In the genomic region with DNA sequence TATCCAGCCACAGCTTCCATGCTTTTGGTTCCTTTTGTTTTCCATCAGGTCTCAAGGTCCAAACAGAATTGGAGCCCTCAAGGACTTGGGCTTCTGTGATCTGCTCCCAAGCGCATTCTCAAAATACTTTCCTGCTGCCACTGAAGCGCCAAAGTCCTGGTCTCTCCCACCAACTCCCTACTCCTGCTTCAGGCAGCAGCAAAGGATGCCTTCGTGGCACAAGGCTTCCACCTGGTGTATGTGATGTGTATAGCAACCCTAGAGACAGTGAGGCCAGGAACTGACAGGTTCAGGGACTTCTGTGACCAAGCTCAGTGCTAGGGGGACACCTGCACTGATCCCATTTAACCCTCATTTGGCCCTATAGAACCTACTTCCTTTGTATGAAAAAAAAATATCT, we compare ENCODE assay signal across 9 mouse cellular contexts. TPM values are rescaled to one million over a fixed set of nuclear protein-coding genes. Genes with fewer than 3 reads are reported as not detected.
A peak's percentile ranks its signal among the peaks of the same experiment; 100 is the strongest.
DNase-seq lines count a peak whose midpoint lies in the region; ATAC-seq lines count a peak whose summit lies in the region.
"Had no signal": no experiment of that assay in that cellular context is flagged by ENCODE, and none has a peak within 500 bp of the region (broad histone marks: within the 10 kb centered on the region; RNA-seq: fewer than 3 reads in every experiment).

No protein-coding gene starts in this region.

- ATAC-seq in forebrain, embryonic 13.5 days: peak; percentile 68
- 0 out of 2 replicates have a peak, but pooled peaks have one; percentile 20 for ATAC-seq in neural tube, embryonic 13.5 days (ENCODE audit: low read depth)

- no peak overlapping the region for H3K4me2 ChIP-seq in forebrain, embryonic 13.5 days
- no peak overlapping the region for H3K4me2 ChIP-seq in neural tube, embryonic 13.5 days

- no peak overlapping the region for H3K9ac ChIP-seq in forebrain, embryonic 13.5 days
- H3K9ac ChIP-seq in neural tube, embryonic 13.5 days: no peak overlapping the region

- H3K36me3 ChIP-seq in forebrain, embryonic 13.5 days (ENCODE audit: poor library complexity, severe bottlenecking): no peaks in the 10 kb centered on the region
- H3K36me3 ChIP-seq in neural tube, embryonic 13.5 days: no peaks in the 10 kb centered on the region
- H3K36me3 ChIP-seq: G1E had no signal

- peak; percentile 49 for DNase-seq in gastrocnemius, postnatal 10 days
- no peak for DNase-seq in gastrocnemius, postnatal 36 days
- peak; percentile 11 for DNase-seq in urinary bladder, postnatal 25 days (ENCODE audit: low spot score)
- no peak for DNase-seq in urinary bladder, postnatal 36 days (ENCODE audit: low spot score in 2 of 2)
- DNase-seq in layer of hippocampus, postnatal 36 days: peak; percentile 49 to 53
- DNase-seq in MN1 (ENCODE audit: low spot score): no peak

- no peak overlapping the region for H3K4me3 ChIP-seq in forebrain, embryonic 13.5 days
- H3K4me3 ChIP-seq in neural tube, embryonic 13.5 days: no peak overlapping the region

- peaks cover 8% of the 10 kb centered on the region for H3K4me1 ChIP-seq in forebrain, embryonic 13.5 days
- H3K4me1 ChIP-seq in neural tube, embryonic 13.5 days (replicated peaks): peaks cover 9% of the 10 kb centered on the region

- no peaks in the 10 kb centered on the region for H3K9me3 ChIP-seq in forebrain, embryonic 13.5 days (replicated peaks)
- no peaks in the 10 kb centered on the region for H3K9me3 ChIP-seq in neural tube, embryonic 13.5 days

- WGBS in forebrain, embryonic 13.5 days: 11% methylated on average over 3 of the region's 3 CpGs
- 20% methylated on average over 3 of the region's 3 CpGs for WGBS in neural tube, embryonic 13.5 days

- H3K27ac ChIP-seq in forebrain, embryonic 13.5 days: no peak overlapping the region
- no peak overlapping the region for H3K27ac ChIP-seq in neural tube, embryonic 13.5 days (replicated peaks)

- peaks cover 9% of the 10 kb centered on the region; the same call in 1 of the 2 replicates for H3K27me3 ChIP-seq in forebrain, embryonic 13.5 days
- H3K27me3 ChIP-seq in neural tube, embryonic 13.5 days: peaks cover 23% of the 10 kb centered on the region

- intact Hi-C loops in gastrocnemius, postnatal 36 days (cut with DNase I): loop anchor here (2.0 to 10.0 kb wide), 3 partner anchors 119 to 354 kb away; no protein-coding TSS in a partner anchor

RNA-seq across cellular contexts. Expression of gene Hrh1, which starts 54.0 kb away (rescaled TPM):
- total RNA-seq in gastrocnemius, postnatal 10 days (2021): under 1 TPM; 0.52 to 0.68 TPM
- under 1 TPM; 0.33 to 0.35 TPM for total RNA-seq in gastrocnemius, postnatal 36 days (2021)
- 0.41 and 0.55 TPM in 2 replicates for polyA plus RNA-seq in forebrain, embryonic 13.5 days (2015; fragmentation: Nextera tagmentation; extraction: Ambion mirVana)
- 1 to 10 TPM; 3.3 to 5.1 TPM for total RNA-seq in layer of hippocampus, postnatal 36 days (2021)
- 0.13 and 0.15 TPM in 2 replicates for polyA plus RNA-seq in neural tube, embryonic 13.5 days (2015; fragmentation: Nextera tagmentation; extraction: Ambion mirVana)
- polyA plus RNA-seq: G1E had no signal

Comparison
In these comparisons a context has a peak if more than half of its experiments do, and no peak if none do; other contexts are left out.
1. DNase-seq: peak in gastrocnemius, postnatal 10 days (single experiment), urinary bladder, postnatal 25 days (single experiment) and layer of hippocampus, postnatal 36 days (2 of 2); none in gastrocnemius, postnatal 36 days (0 of 2), urinary bladder, postnatal 36 days (0 of 2) and MN1 (single experiment).